Mouse (Mus musculus): ENCODE results near the gene Zfp12.
A peak's percentile ranks its signal among the peaks of the same experiment; 100 is the strongest.
"Not testable (repeated sequence)": the region's sequence is repeated elsewhere in the genome, so short reads cannot be mapped to it uniquely, and the experiment has no call there.

Zfp12 gene

DNA sequence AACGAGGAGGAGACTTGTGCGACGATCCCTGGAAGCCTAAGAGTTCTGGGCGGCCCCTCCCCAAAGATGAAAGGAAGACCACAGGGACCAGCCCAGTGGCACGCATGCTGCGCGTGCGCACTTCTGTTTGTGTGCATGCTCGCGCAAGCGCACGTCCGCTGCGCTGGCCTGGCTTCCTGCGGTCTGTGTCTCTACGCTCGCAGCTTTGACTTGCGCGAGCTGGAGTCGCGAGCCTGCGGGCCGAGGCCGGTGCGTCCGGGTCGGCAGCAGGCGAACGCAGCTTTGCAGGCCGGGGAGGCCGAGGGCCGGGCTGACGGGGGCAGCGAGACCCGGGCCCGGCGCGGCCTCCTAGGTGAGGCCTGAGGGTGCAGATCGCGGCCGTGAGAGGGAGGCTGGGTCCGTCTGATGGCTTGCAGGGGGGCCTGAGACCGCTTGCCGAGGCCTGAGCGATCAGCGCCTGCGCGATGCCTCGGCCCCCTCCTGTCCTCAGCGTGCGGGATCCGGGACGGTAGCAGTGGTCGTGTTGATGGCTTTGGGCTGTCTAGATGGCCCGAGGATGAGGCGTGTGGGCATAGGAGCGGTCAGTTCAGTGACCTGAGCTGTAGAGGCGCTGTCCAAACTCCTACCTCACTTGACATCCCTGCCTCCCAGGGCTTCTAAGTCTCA is at the start of gene Zfp12:
Zfp12 (plus strand) TSS at position 136 of the 666 bp plus-strand sequence.
- peak; percentile 93 for DNase-seq (ENCODE audit: low spot score)

DNA sequence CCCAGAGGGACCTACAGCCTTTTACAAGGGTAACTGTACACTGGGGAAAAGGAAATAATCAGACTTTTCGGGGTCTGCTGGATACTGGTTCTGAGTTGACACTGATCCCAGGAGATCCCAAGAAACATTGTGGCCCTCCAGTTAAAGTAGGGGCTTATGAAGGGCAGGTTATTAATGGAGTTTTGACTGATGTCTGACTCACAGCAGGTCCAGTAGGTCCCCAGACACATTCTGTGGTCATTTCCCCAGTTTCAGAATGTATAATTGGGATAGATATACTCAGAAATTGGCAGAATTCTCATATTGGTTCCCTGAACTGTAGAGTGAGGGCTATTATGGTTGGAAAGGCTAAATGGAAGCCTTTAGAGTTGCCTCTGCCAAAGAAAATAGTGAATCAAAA is 46.9 kb upstream of the Zfp12 start:
- not testable (repeated sequence) for DNase-seq (ENCODE audit: low spot score)

DNA sequence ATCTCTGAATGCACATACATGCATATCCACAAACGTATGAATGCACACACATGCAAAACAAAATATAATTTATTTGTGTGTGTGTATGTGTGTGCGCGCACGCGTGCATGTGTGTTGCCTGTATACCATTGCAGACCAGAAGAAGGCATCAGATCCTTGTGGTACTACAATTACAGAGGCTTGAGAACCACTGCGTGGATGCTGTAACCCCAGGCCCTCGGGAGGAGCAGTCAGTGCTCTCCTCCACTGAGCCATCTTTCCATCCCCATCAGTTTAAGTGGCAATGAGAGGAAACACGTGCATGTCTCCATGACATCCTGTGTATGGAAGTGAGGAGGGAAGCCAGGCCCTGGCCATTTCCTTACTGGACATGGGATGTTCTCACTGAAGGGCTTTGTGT is 42.2 kb upstream of the Zfp12 start:
- no peak for DNase-seq (ENCODE audit: low spot score)

DNA sequence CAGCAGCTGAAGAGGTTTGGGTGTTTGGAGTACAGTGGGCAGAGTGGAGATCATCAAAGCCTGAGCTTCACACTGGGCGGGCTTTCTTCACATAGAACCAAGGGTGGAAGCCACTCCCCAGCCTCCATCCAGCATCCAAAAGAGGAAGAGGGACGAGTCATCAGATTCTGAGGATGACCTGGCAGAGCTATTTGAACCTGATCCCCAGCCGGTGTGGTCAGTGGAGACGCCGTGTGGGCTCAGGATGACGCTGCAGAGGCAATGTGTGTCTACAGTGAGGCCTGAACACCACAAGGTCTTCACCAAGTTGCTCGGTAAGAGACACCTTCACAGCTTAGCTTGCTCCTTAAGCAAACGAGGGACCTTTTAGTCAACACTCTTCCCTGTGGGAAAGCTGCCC is 40.2 kb upstream of the Zfp12 start:
- not testable (repeated sequence) for DNase-seq (ENCODE audit: low spot score)

DNA sequence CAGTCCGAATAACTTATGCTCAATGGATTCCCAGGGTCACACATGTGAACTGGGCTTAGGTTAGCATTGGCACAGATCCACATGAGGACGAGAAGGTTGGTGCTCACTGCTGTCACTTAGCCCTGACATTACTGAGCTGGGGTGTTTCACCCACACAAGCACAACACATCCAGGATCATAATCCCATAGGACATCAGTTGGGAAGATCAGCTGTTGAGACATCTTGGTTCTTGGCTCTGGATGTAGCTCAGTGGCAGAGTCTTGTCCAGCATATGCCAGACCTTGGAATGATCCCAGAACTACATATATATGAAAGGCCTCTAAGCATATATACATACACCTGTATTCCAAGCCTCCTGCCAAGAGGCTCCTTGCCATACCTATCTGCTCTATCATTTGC is 39.8 kb upstream of the Zfp12 start:
- DNase-seq (ENCODE audit: low spot score): no peak

DNA sequence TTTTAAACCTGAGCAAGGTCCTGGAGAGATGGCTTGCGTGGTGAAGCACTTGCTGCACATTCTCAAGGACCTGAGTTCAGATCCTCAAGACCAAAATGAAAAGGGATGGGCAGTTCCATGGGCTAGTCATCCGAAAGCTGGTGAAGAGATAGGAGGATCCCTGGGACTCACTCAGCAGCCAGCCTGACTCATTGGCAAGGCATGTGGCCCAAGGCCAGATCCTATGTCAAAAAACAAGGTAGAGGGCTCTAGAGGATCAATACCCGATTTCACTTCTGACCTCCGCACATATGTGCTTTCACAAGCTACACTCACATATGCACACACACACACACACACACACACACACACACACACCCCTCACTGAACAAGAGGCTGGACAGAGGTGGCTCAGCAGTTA is 38.5 kb upstream of the Zfp12 start:
- no peak for DNase-seq (ENCODE audit: low spot score)

DNA sequence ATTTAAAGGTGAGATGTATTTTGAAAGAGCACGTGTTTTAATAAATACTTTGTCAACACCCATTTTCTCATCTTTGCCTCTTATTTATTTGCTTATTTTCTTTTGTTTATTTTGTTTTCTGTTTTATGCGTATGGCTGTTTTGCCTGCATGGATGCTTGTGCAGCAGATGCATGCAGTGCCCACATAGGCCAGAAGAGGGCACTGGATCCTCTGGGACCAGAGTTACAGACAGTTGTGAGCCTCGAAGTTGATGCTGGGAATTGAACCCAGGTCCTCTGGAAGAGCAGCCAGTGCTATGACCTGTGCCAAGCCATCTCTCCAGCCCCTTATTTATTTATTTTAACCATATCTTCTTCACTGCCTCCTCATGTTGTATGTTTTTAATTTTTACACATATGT is 29.9 kb upstream of the Zfp12 start:
- DNase-seq (ENCODE audit: low spot score): no peak

DNA sequence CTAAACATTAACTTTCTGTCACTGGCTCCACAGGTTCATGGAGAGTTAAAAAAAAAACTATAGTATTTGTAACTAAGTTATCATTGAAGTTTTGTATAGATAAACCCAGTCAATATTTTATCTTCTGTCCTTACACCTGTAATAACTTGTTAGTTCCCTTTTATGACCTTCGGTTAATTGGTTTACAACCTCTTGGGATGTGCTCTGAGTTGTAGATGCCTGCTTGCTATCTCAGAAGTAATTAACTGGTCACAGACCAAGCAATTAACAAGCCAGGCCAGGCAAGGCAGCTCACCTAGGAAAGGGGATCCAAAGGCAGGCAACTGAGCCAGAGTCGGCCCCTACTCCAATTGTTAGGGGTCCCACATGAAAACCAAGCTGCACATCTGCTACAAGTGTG is 21.1 kb upstream of the Zfp12 start:
- DNase-seq (ENCODE audit: low spot score): no peak

DNA sequence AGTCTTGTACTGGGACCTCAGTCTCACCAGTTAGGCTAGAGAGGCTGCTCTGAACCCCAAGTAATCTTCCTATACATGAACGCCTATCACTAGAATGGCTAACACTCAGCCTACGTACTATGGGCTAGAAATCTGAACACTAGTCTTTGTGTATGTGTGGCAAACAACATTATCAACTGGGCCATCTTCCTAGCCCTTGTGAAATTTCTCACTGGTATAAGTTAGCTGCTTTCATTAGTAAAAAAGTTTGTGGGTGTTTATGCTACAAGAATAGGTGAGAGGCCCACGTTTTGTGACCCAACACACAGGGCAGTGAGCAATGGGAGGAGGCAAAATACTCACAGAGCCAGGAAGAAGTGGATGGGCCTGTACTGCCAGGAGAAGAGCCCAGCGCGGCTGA is 14.0 kb upstream of the Zfp12 start:
- DNase-seq (ENCODE audit: low spot score): no peak

DNA sequence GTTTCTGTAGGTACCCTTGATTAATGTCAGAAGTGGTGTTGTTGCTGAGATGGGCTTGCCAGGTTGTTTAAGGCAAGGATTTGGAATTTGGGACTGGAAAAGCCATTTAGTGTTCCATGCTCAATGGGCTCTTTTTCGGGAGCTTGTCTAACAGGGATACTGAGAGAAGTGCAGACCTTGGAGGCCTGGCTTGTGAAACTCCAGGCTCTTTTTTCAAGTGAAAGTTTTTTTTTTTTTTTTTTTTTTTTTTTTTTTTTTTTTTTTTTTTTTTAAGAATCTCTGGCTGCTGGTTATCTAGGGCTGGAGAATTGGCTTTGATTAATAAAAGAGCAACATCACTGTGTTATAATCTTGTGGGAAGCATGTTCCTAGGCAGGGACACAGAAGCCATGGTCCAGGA is 12.7 kb upstream of the Zfp12 start:
- DNase-seq (ENCODE audit: low spot score): no peak

DNA sequence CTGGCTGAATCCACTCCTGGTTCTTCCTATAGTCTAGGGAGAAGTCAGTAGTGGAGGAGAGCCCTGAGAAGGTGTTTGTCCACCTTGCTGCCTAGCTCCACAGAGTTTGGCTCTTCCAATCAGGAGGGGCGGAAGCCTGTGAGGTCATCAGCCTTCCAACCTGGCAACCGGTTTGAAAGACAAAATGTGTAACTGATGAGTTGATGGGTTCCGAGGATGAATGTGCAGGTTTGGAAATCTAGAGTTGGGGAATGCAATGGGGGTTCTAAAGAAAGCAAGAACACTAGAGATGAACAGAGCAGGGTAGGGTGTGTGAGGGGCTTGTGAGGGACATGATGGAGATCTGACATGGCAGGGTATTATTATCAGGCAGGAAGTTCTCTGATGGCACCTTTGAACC is 8.2 kb upstream of the Zfp12 start, which contains the start of gene Spdye4a:
Spdye4a (minus strand) TSS at position 101 of the 400 bp plus-strand sequence.
- no peak for DNase-seq (ENCODE audit: low spot score)

DNA sequence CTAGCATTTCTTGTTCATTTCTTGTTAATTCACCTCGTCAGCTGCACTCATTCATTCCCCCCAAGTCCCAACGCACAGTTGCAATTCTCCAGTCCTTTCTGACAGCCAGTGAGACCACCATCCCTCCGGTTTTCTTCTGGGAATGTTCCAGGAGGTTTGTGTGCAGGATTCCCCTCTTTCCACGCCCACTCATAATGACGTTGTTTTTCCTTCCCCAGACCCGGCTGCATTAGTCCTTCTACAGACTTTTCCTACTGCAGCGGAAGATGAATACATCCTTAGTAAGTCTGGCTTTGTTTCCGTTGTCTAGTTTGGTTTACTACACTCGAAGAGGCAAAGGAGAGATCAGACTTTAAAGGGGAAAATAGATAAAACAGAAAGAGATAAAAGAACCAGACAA is 1.1 kb downstream of the Zfp12 start:
- DNase-seq (ENCODE audit: low spot score): no peak

DNA sequence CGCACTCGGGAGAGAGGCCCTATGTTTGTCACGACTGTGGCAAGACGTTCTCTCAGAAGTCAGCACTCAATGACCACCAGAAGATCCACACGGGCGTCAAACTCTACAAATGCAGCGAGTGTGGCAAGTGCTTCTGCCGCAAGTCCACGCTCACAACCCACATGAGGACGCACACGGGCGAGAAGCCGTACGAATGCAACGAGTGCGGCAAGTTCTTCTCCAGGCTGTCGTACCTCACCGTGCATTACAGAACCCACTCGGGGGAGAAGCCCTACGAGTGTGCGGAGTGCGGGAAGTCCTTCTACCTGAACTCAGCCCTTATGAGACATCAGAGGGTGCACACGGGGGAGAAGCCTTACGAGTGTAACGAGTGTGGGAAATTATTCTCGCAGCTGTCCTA is 10.0 kb downstream of the Zfp12 start:
- DNase-seq (ENCODE audit: low spot score): no peak

DNA sequence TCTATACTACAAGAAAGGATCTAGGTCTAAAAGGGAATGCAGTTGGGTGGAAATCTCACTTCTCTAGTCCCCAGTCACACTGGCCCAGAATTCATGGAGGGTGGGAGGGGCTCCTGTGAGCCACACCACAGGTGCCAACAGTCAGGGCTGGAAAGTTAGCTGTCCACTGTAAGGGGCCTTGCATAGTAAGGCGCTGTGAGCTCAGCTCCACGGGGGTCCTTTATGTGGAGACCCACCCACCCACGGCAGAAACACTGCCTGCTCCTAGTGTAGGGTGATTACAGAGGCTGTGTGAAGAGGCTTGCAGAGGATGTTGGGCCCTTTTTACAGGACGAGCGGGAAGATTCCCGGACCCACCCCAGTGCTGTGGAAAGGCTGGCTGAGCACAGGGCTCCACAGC is 17.1 kb downstream of the Zfp12 start:
- no peak for DNase-seq (ENCODE audit: low spot score)

DNA sequence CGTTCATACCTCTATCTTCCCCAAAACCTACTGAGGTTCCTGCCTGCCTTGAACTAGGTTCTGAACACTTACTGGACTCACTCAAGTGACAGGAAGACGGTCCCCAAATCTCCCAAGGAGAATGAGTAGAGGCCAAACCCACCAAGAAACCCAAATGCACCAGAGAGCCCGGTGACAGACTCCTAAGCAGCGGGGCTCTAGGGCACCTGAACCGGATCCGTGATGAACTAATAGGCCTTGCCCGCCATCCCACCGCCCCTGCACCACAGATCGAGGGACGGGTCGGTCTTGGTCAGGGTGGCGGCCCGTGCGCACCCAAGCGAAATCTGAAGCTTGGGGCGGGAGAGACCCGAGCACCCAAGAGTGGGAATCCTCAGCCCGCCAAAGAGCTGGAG is 17.8 kb downstream of the Zfp12 start:
- no peak for DNase-seq (ENCODE audit: low spot score)

DNA sequence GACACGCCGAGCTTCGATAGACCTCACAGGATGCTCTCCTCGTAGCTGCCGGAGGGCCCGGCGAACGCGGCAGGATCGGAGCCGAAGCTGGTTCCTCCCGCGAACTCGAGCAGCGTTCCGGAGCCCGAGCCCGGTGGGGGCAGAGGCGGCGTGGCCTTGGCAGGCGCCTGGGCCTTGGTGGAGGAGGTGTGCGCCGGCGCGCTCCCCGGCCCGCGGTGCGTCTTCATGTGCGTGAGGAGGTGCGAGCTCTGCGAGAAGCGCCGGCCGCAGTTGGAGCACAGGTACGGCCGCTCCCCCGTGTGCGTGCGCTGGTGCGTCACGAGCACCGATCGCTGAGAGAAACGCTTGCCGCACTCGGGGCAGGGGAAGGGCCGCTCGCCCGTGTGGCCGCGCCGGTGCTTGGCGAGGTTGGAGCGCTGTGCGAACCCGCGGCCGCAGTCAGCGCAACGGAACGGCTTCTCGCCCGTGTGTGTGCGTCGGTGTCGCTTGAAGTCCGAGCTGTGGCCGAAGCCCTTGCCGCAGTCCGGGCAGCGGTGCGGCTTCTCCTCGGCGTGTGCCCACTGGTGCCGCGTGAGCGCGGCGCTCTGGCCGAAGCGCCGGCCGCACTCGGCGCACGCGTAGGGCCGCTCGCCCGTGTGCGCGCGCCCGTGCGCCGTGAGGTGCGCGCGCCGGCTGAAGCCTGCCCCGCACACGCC is 18.4 kb downstream of the Zfp12 start:
- DNase-seq (ENCODE audit: low spot score): no peak

DNA sequence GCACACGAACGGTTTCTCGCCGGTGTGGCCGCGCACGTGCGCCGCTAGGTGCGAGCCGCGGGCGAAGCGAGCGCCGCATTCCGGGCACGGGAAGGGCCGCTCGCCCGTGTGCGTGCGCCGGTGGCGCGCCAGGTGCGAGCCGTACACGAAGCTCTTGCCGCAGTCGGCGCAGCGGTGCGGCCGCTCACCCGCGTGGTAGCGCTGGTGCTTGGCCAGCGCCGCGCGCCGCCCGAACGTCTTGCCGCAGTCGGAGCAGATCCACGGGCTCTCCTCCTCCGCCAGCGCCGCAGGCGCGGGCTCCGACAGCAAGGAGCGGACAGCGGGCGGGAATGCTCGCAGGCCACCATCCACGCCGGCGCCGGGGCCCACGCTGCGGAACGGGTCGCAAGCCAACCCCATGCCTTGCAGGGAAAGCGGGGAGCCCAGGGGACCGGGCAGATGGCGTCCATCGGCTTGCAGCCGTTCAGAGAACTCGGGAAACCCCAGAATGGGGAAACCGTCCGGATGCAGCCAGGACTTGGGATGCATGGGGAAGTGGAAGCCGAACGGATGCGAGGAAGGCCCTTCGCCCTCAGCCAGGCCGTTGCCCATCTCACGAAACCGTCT is 19.0 kb downstream of the Zfp12 start:
- DNase-seq (ENCODE audit: low spot score): no peak

DNA sequence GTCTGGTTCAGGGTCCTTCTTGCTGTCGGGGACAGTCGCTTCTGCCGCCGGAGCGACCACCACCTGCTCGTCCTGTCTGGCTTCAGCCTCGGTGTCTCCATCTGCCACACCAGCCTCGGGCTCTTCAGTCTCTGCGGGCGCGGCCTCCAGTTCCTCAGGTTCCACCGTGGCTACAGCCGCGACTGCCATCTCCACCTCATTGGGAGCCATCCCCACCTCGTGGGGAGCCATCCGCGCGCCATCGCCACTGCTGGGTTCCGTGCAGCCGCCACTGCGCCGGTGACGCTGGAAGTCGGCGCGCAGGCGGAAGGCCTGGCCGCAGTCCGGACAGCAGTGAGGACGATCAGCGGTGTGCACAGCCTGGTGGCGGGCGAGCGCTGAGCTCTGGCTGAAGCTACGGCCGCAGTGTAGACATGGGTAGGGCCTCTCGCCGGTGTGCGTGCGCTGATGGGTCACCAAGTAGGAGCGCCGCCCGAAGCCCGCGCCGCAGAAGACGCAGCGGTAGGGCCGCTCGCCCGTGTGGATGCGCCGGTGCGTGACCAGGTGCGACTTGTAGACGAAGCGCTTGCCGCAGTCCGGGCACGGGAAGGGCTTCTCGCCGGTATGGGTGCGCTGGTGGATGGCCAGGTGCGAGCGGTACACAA is 19.6 kb downstream of the Zfp12 start:
- DNase-seq (ENCODE audit: low spot score): no peak

DNA sequence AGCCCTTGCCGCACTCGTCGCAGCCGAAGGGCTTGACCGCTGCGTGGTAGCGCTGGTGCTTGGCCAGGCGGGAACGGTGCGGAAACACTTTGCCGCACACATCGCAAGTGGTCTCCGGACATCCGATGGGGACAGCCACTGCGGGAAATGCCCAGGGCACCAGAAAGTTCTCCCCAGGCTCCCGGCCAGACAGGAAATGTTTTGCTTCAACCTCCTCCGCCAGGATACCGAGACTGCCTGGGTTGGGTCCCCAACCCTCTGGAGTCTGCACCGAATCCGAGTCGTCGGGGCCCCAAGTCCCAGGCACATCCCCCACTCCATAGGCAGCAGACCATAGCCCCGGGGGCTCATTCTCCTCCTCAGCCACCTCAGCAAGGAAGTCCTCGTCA is 20.2 kb downstream of the Zfp12 start:
- no peak for DNase-seq (ENCODE audit: low spot score)

DNA sequence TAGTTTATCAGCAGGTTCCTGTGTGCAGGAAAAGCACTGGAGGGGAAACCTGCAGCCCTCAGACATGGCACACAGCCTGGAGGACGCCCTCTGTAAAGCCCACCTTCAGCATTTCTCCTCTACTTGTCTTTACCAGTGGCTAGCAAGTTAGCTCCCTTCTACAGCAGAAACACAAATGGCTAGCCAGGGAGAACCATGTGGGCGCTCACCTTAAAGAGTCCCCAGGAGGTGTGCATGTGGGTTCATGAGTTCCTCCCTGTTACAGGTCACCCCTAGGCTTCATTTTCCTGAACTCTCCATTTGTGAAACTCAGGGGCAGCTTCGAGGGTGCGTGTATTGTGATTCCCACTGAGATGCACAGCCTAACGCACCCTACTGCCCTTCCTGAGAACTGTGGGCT is 20.8 kb downstream of the Zfp12 start:
- DNase-seq (ENCODE audit: low spot score): no peak

DNA sequence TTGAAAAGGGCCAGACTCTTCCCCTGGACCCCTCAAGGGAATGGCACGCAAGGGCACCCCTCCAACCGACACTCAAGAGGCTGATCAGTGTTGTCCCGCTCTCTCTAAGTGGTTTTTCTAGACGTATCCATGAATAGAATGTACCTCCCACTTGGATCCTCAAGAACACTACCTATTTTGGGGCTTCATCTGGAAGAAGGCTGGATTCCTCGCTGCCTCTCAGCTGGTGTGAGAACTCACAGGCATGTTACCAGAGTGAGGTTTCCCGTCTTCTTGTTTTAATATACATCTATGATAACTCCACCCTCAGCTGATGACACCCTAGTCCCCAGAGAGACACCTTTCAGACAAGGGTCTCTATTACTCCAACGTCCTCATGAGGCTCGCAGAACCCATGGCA is 26.7 kb downstream of the Zfp12 start:
- DNase-seq (ENCODE audit: low spot score): no peak

DNA sequence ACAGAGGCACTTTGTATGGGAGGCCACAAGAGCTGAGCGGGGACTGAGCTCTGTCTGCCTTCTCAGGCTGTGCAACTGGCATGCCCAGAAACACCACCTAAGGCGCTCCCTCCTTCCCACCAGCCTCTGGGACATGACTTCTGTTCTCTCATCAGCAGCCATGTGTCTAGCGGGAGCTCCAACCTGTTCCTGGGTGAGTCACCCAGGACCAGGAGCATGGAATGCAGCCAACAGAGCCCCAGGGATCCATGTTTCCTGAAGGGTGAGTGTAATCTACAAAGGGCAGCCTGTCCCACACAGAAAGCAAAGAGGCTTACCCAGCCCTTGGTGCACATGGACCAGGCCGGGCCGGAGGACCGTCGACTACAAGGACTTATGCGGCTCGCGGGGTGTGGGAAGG is 29.7 kb downstream of the Zfp12 start:
- no peak for DNase-seq (ENCODE audit: low spot score)

DNA sequence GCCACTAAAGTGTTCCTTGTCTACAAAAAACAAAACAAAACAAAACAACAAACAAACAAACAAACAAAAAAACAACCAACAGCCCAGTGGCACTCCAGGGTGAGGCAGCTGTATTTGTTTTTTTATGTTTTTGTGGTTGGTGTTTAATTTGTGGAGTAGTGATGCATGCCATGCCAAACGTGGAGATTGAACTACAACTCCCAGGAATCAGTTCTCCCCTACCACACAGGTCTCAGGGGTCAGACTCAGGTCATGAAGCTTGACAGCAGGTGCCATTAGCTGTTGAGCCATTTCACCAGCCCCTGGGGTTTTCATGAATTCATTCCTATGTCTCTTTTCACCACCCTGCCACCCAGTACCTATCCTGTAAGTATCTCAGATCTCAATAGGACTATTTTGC is 30.4 kb downstream of the Zfp12 start:
- DNase-seq (ENCODE audit: low spot score): no peak
